Mouse (Mus musculus): Measurements from ENCODE around the gene Ropn1. TPM values are rescaled to one million over a fixed set of nuclear protein-coding genes. Genes with fewer than 3 reads are reported as not detected.
"Not testable (repeated sequence)": the region's sequence is repeated elsewhere in the genome, so short reads cannot be mapped to it uniquely, and the experiment has no call there.

Gene Ropn1
- polyA plus RNA-seq, 2 experiments, result not detected

DNA sequence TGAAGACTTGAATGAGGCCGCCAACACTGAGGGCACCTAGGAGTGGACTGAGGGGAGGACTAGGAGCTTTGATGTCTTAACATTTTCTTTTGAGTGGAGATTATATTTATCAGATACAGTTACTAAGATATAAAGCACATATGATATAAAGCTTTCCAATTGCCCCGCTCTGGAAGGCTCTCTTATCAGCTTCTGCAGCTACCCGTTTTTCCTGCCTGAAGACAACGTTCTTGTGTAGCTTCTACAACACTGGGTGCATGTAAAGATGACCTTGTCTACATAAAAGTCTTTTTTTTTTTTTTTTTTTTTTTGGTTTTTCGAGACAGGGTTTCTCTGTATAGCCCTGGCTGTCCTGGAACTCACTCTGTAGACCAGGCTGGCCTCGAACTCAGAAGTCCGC lies 44.8 kb downstream of the Ropn1 start:
- Histone ChIP-seq H3K9ac (ENCODE audit: low read depth, low read length, severe bottlenecking) (no peak overlapping the region), H3K4me2 (replicated peaks; ENCODE audit: low read depth, low read length, severe bottlenecking) (no peak overlapping the region), H3K27ac (replicated peaks; ENCODE audit: low read depth, low read length) (no peak overlapping the region), H3K9me3 (ENCODE audit: control insufficient read depth, low read length) (no peaks in the 10 kb centered on the region), H3K4me1 (ENCODE audit: control insufficient read depth, insufficient read depth, low read length) (peaks cover 8% of the 10 kb centered on the region; the same call in 1 of the 2 replicates), H3K36me3 (ENCODE audit: control insufficient read depth, insufficient read depth, low read length) (peaks cover 15% of the 10 kb centered on the region), H3K4me3 (replicated peaks; ENCODE audit: low read length) (no peak overlapping the region), H3K27me3 (ENCODE audit: control insufficient read depth, insufficient read depth, low read length) (no peaks in the 10 kb centered on the region)
- no peak for ATAC-seq (ENCODE audit: low FRiP score, low read depth)
- 93% methylated on average over 6 of the region's 7 CpGs for WGBS
- no peak for DNase-seq (ENCODE audit: low spot score)
- no peak for TF ChIP-seq POLR2A (IDR thresholded peaks at IDR 0.05; ENCODE audit: borderline replicate concordance, extremely low read depth, insufficient read depth, insufficient read length)

- H3K27ac ChIP-seq (replicated peaks; ENCODE audit: low read depth, low read length); H3K9ac ChIP-seq (ENCODE audit: low read depth, low read length, severe bottlenecking); H3K4me3 ChIP-seq (replicated peaks; ENCODE audit: low read length); H3K4me1 ChIP-seq (ENCODE audit: control insufficient read depth, insufficient read depth, low read length); H3K4me2 ChIP-seq (replicated peaks; ENCODE audit: low read depth, low read length, severe bottlenecking); DNase-seq (ENCODE audit: low spot score); H3K27me3 ChIP-seq (ENCODE audit: control insufficient read depth, insufficient read depth, low read length); H3K9me3 ChIP-seq (ENCODE audit: control insufficient read depth, low read length); ATAC-seq (ENCODE audit: low FRiP score, low read depth): not testable (repeated sequence)
- H3K36me3 ChIP-seq (ENCODE audit: control insufficient read depth, insufficient read depth, low read length), result peaks cover 15% of the 10 kb centered on the region
- WGBS, result 73% methylated on average over 3 of the region's 3 CpGs
Measured at GRCm38 (mm10) chr16:34698721-34699120, 49.0 kb downstream of the Ropn1 start.

DNA sequence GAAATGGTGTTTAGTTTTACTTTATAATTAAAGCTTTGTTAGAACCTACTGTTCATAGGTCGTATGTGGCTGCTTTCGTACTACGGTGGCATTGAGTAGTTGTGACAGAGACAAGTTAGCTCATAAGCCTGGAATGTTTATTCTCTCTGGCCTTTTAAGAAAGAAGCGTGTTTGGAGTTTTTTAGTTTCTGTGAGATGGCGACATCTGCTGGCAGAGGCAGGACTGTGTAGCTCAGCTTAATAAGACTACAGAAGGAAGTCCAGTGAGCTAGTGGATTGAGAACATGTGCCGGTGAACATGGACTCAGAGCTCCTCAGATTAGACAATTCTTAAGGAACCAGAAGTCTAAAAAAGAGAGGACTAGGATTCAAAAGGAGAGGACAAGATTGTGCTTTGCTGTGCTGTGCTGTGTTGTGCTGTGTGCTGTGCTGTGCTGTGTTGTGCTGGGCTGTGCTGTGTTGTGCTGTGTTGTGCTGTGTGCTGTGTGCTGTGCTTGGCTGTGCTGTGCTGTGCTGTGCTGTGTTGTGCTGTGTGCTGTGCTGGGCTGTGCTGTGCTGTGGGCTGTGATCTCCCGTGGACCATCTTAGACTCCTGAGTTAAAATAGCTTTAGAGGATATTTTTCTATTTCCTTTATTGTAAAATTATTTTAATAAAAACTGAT lies 50.6 kb downstream of the Ropn1 start:
- no peaks in the 10 kb centered on the region for H3K27me3 ChIP-seq (ENCODE audit: control insufficient read depth, insufficient read depth, low read length)
- H3K9ac ChIP-seq (ENCODE audit: low read depth, low read length, severe bottlenecking), result no peak overlapping the region
- H3K4me3 ChIP-seq (replicated peaks; ENCODE audit: low read length), result no peak overlapping the region
- peaks cover 21% of the 10 kb centered on the region for H3K36me3 ChIP-seq (ENCODE audit: control insufficient read depth, insufficient read depth, low read length)
- DNase-seq (ENCODE audit: low spot score) (peak; percentile 86), ATAC-seq (ENCODE audit: low FRiP score, low read depth) (peak; percentile 73)
- WGBS, result 18% methylated on average over 7 of the region's 7 CpGs
- no peaks in the 10 kb centered on the region for H3K4me1 ChIP-seq (ENCODE audit: control insufficient read depth, insufficient read depth, low read length)
- no peaks in the 10 kb centered on the region for H3K9me3 ChIP-seq (ENCODE audit: control insufficient read depth, low read length)
- H3K27ac ChIP-seq (replicated peaks; ENCODE audit: low read depth, low read length), result no peak overlapping the region
- H3K4me2 ChIP-seq (replicated peaks; ENCODE audit: low read depth, low read length, severe bottlenecking), result no peak overlapping the region
- TF ChIP-seq POLR2A (IDR thresholded peaks at IDR 0.05; ENCODE audit: borderline replicate concordance, extremely low read depth, insufficient read depth, insufficient read length), result no peak

DNA sequence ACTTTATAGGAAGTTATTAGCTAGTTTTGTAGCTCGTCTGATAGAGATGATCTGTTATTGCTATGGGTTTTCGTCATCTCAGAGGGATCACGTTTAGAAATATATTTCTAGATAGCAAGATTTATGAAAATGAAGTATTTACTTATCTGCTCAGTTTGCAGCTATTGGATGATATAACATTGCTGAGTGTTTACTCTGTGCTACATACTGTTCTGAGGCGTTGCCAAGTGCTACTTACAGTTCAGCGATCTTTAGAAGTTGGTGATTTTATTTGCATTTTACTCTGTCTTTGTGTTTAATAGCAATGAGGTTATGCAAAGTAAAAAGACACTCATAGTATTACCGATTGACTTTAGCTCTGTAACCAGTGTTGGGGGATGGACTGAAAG lies 51.1 kb downstream of the Ropn1 start:
- H3K4me1 ChIP-seq (ENCODE audit: control insufficient read depth, insufficient read depth, low read length), result no peaks in the 10 kb centered on the region
- WGBS, result 85% methylated on average over 6 of the region's 6 CpGs
- DNase-seq (ENCODE audit: low spot score) (no peak), ATAC-seq (ENCODE audit: low FRiP score, low read depth) (no peak)
- H3K4me3 ChIP-seq (replicated peaks; ENCODE audit: low read length), result no peak overlapping the region
- peaks cover 23% of the 10 kb centered on the region for H3K36me3 ChIP-seq (ENCODE audit: control insufficient read depth, insufficient read depth, low read length)
- no peaks in the 10 kb centered on the region for H3K9me3 ChIP-seq (ENCODE audit: control insufficient read depth, low read length)
- TF ChIP-seq POLR2A (IDR thresholded peaks at IDR 0.05; ENCODE audit: borderline replicate concordance, extremely low read depth, insufficient read depth, insufficient read length), result no peak
- H3K27me3 ChIP-seq (ENCODE audit: control insufficient read depth, insufficient read depth, low read length), result no peaks in the 10 kb centered on the region
- H3K27ac ChIP-seq (replicated peaks; ENCODE audit: low read depth, low read length), result no peak overlapping the region
- H3K4me2 ChIP-seq (replicated peaks; ENCODE audit: low read depth, low read length, severe bottlenecking), result no peak overlapping the region
- H3K9ac ChIP-seq (ENCODE audit: low read depth, low read length, severe bottlenecking), result no peak overlapping the region

DNA sequence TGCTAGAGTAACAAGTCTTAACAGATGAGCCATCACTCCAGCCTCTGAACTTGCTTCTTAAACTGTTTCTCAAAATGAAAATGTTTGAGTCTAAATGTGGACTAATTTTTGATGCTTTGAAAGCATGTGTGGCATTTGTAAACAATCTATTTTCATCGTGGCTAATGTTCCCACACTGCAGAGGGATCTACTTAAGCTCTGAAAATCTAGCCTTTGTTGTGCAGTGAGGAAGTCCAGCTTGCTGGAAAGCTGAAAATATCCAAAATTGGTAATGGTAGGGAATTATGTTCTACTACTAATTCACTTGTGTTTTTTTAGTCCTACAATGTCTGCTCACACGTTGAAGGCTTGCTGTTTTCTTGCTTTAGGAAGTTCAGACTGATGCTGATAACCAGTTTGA lies 56.3 kb downstream of the Ropn1 start:
- Histone ChIP-seq H3K27me3 (ENCODE audit: control insufficient read depth, insufficient read depth, low read length) (no peaks in the 10 kb centered on the region), H3K9me3 (ENCODE audit: control insufficient read depth, low read length) (no peaks in the 10 kb centered on the region), H3K4me1 (ENCODE audit: control insufficient read depth, insufficient read depth, low read length) (no peaks in the 10 kb centered on the region), H3K4me3 (replicated peaks; ENCODE audit: low read length) (no peak overlapping the region), H3K9ac (ENCODE audit: low read depth, low read length, severe bottlenecking) (no peak overlapping the region), H3K27ac (replicated peaks; ENCODE audit: low read depth, low read length) (no peak overlapping the region), H3K36me3 (ENCODE audit: control insufficient read depth, insufficient read depth, low read length) (peaks cover 31% of the 10 kb centered on the region), H3K4me2 (replicated peaks; ENCODE audit: low read depth, low read length, severe bottlenecking) (no peak overlapping the region)
- TF ChIP-seq POLR2A (IDR thresholded peaks at IDR 0.05; ENCODE audit: borderline replicate concordance, extremely low read depth, insufficient read depth, insufficient read length), result no peak
- 82% methylated on average over 2 of the region's 2 CpGs for WGBS
- ATAC-seq (ENCODE audit: low FRiP score, low read depth) (no peak), DNase-seq (ENCODE audit: low spot score) (no peak)
